Mouse (Mus musculus): ENCODE data around the gene Ggt1.
"Not testable (repeated sequence)": the region's sequence is repeated elsewhere in the genome, so short reads cannot be mapped to it uniquely, and the experiment has no call there.

Gene Ggt1

GRCm38 (mm10) chr10:75549886-75550285, 11.5 kb upstream of the Ggt1 start:
- DNase-seq (ENCODE audit: low read depth, low spot score) = no peak

GRCm38 (mm10) chr10:75551175-75551574, 10.2 kb upstream of the Ggt1 start:
- DNase-seq (ENCODE audit: low read depth, low spot score) = no peak

- no peak for DNase-seq (ENCODE audit: low read depth, low spot score)
Measured at GRCm38 (mm10) chr10:75552106-75552505, 9.3 kb upstream of the Ggt1 start.

- DNase-seq (ENCODE audit: low read depth, low spot score) = no peak
Measured at GRCm38 (mm10) chr10:75552701-75553450, 8.5 kb upstream of the Ggt1 start.

- DNase-seq (ENCODE audit: low read depth, low spot score) = no peak
Measured at GRCm38 (mm10) chr10:75554090-75554489, 7.3 kb upstream of the Ggt1 start.

GRCm38 (mm10) chr10:75555557-75555956, 5.8 kb upstream of the Ggt1 start:
- no peak for DNase-seq (ENCODE audit: low read depth, low spot score)

GRCm38 (mm10) chr10:75556026-75556425, 5.4 kb upstream of the Ggt1 start:
- DNase-seq (ENCODE audit: low read depth, low spot score) = no peak

- no peak for DNase-seq (ENCODE audit: low read depth, low spot score)
Measured at GRCm38 (mm10) chr10:75558515-75558914, 2.9 kb upstream of the Ggt1 start.

- DNase-seq (ENCODE audit: low read depth, low spot score) = no peak
Measured at GRCm38 (mm10) chr10:75559041-75559675, 2.2 kb upstream of the Ggt1 start.

GRCm38 (mm10) chr10:75559676-75560548, 1.5 kb upstream of the Ggt1 start, which contains the start of gene Lrrc75b:
Lrrc75b (minus strand) TSS chr10:75560330.
- no peak for DNase-seq (ENCODE audit: low read depth, low spot score)

GRCm38 (mm10) chr10:75560549-75560899, 880 bp upstream of the Ggt1 start:
- DNase-seq (ENCODE audit: low read depth, low spot score) = no peak

- DNase-seq (ENCODE audit: low read depth, low spot score) = no peak
Measured at GRCm38 (mm10) chr10:75562596-75562995, 1.2 kb downstream of the Ggt1 start.

GRCm38 (mm10) chr10:75564687-75565265, 3.4 kb downstream of the Ggt1 start:
- no peak for DNase-seq (ENCODE audit: low read depth, low spot score)

- DNase-seq (ENCODE audit: low read depth, low spot score) = no peak
Measured at GRCm38 (mm10) chr10:75565436-75565835, 4.0 kb downstream of the Ggt1 start.

- DNase-seq (ENCODE audit: low read depth, low spot score) = no peak
Measured at GRCm38 (mm10) chr10:75565906-75566305, 4.5 kb downstream of the Ggt1 start.

GRCm38 (mm10) chr10:75566321-75566720, 4.9 kb downstream of the Ggt1 start:
- DNase-seq (ENCODE audit: low read depth, low spot score) = peak; percentile 13

- not testable (repeated sequence) for DNase-seq (ENCODE audit: low read depth, low spot score)
Measured at GRCm38 (mm10) chr10:75566765-75567164, 5.4 kb downstream of the Ggt1 start.

- DNase-seq (ENCODE audit: low read depth, low spot score) = no peak
Measured at GRCm38 (mm10) chr10:75568029-75568428, 6.6 kb downstream of the Ggt1 start.

- DNase-seq (ENCODE audit: low read depth, low spot score) = no peak
Measured at GRCm38 (mm10) chr10:75568441-75568840, 7.0 kb downstream of the Ggt1 start.

- no peak for DNase-seq (ENCODE audit: low read depth, low spot score)
Measured at GRCm38 (mm10) chr10:75568851-75569250, 7.4 kb downstream of the Ggt1 start.

GRCm38 (mm10) chr10:75570981-75571657, 9.7 kb downstream of the Ggt1 start:
- DNase-seq (ENCODE audit: low read depth, low spot score) = no peak

All from A20 (cell line).